Comparison of ENCODE assay signal across 8 mouse cellular contexts in genomic region chr9:57629118-57629874, GRCm38 (mm10). TPM values are rescaled to one million over a fixed set of nuclear protein-coding genes. Genes with fewer than 3 reads are reported as not detected.
DNase-seq lines count a peak whose midpoint lies in the region; ATAC-seq and TF ChIP-seq lines count a peak whose summit lies in the region.

No protein-coding gene starts in this region.

- ATAC-seq in embryonic facial prominence, embryonic 15.5 days (ENCODE audit: insufficient number of reproducible peaks, low FRiP score, low TSS enrichment, low read depth) = peak; percentile 32; the same call in 1 of the 2 replicates
- ATAC-seq in heart, embryonic 13.5 days (ENCODE audit: extremely low read depth, insufficient number of reproducible peaks, low FRiP score, low TSS enrichment) = peak; percentile 35; the same call in 1 of the 2 replicates
- ATAC-seq in kidney, embryonic 16.5 days (ENCODE audit: low FRiP score, low TSS enrichment) = peak; percentile 49
- ATAC-seq in liver, embryonic 14.5 days (ENCODE audit: insufficient read depth) = peak; percentile 53
- no peak; the same call in 1 of the 2 replicates for ATAC-seq in neural tube, embryonic 11.5 days (ENCODE audit: insufficient read depth, low FRiP score, low TSS enrichment)
- ATAC-seq in stomach, postnatal 0 days (ENCODE audit: low FRiP score, low TSS enrichment) = peak; percentile 74

- no peaks in the 10 kb centered on the region for H3K27me3 ChIP-seq in embryonic facial prominence, embryonic 15.5 days
- H3K27me3 ChIP-seq in heart, embryonic 13.5 days (replicated peaks) = no peaks in the 10 kb centered on the region
- no peaks in the 10 kb centered on the region for H3K27me3 ChIP-seq in kidney, embryonic 16.5 days (ENCODE audit: insufficient read depth, low read length)
- H3K27me3 ChIP-seq in liver, embryonic 14.5 days (ENCODE audit: control insufficient read depth, insufficient read depth, low read length) = no peaks in the 10 kb centered on the region
- H3K27me3 ChIP-seq in neural tube, embryonic 11.5 days (ENCODE audit: control insufficient read depth, insufficient read depth, low read length) = no peaks in the 10 kb centered on the region
- no peaks in the 10 kb centered on the region for H3K27me3 ChIP-seq in stomach, postnatal 0 days (ENCODE audit: control insufficient read depth, insufficient read depth, low read length)

- TF ChIP-seq EP300 in liver, embryonic 14.5 days (IDR thresholded peaks at IDR 0.05; ENCODE audit: low read depth) = no peak
- no peak for TF ChIP-seq EP300 in stomach, postnatal 0 days (optimal IDR thresholded peaks at IDR 0.05)

- H3K9ac ChIP-seq in embryonic facial prominence, embryonic 15.5 days = no peak overlapping the region
- no peak overlapping the region for H3K9ac ChIP-seq in heart, embryonic 13.5 days
- H3K9ac ChIP-seq in kidney, embryonic 16.5 days (replicated peaks; ENCODE audit: low read length) = no peak overlapping the region
- H3K9ac ChIP-seq in liver, embryonic 14.5 days (replicated peaks) = no peak overlapping the region
- H3K9ac ChIP-seq in neural tube, embryonic 11.5 days (ENCODE audit: low read length) = no peak overlapping the region
- H3K9ac ChIP-seq in stomach, postnatal 0 days (ENCODE audit: low read length) = no peak overlapping the region

- WGBS in embryonic facial prominence, embryonic 15.5 days = 64% methylated on average over 14 of the region's 14 CpGs
- 63% methylated on average over 14 of the region's 14 CpGs for WGBS in heart, embryonic 13.5 days
- WGBS in kidney, embryonic 16.5 days = 68% methylated on average over 14 of the region's 14 CpGs
- 60% methylated on average over 14 of the region's 14 CpGs for WGBS in liver, embryonic 14.5 days (ENCODE audit: insufficient replicate concordance)
- WGBS in neural tube, embryonic 11.5 days = 73% methylated on average over 13 of the region's 14 CpGs
- 55% methylated on average over 14 of the region's 14 CpGs for WGBS in stomach, postnatal 0 days

- no peak overlapping the region for H3K4me3 ChIP-seq in embryonic facial prominence, embryonic 15.5 days (replicated peaks)
- no peak overlapping the region for H3K4me3 ChIP-seq in heart, embryonic 13.5 days
- no peak overlapping the region for H3K4me3 ChIP-seq in kidney, embryonic 16.5 days (ENCODE audit: low read length)
- H3K4me3 ChIP-seq in liver, embryonic 14.5 days (ENCODE audit: insufficient read depth in 1 of 2, low read depth in 2 of 2, low read length in 2 of 2) = no peak overlapping the region
- no peak overlapping the region for H3K4me3 ChIP-seq in neural tube, embryonic 11.5 days (ENCODE audit: low read depth, low read length)
- no peak overlapping the region for H3K4me3 ChIP-seq in stomach, postnatal 0 days (ENCODE audit: low read depth, low read length)

- peak; percentile 100 for TF ChIP-seq CTCF in liver, embryonic 14.5 days (IDR thresholded peaks at IDR 0.05; ENCODE audit: low read depth)
- TF ChIP-seq CTCF in stomach, postnatal 0 days (IDR thresholded peaks at IDR 0.05; ENCODE audit: low read depth) = peak; percentile 98

- peaks cover 13% of the 10 kb centered on the region for H3K4me1 ChIP-seq in embryonic facial prominence, embryonic 15.5 days
- peaks cover 14% of the 10 kb centered on the region for H3K4me1 ChIP-seq in heart, embryonic 13.5 days
- no peaks in the 10 kb centered on the region for H3K4me1 ChIP-seq in kidney, embryonic 16.5 days (ENCODE audit: insufficient read depth, low read length)
- peaks cover 9% of the 10 kb centered on the region in 2 experiments for H3K4me1 ChIP-seq in liver, embryonic 14.5 days (replicated peaks; ENCODE audit: control insufficient read depth in 2 of 2, insufficient read depth in 2 of 2, low read length in 1 of 2)
- H3K4me1 ChIP-seq in neural tube, embryonic 11.5 days (ENCODE audit: control insufficient read depth, insufficient read depth, low read length) = no peaks in the 10 kb centered on the region
- no peaks in the 10 kb centered on the region for H3K4me1 ChIP-seq in stomach, postnatal 0 days (replicated peaks; ENCODE audit: control insufficient read depth, insufficient read depth)

- H3K36me3 ChIP-seq in embryonic facial prominence, embryonic 15.5 days = peaks cover 80% of the 10 kb centered on the region
- peaks cover 76% of the 10 kb centered on the region for H3K36me3 ChIP-seq in heart, embryonic 13.5 days
- H3K36me3 ChIP-seq in kidney, embryonic 16.5 days (ENCODE audit: insufficient read depth, low read length) = peaks cover 71% of the 10 kb centered on the region
- peaks cover 35% of the 10 kb centered on the region for H3K36me3 ChIP-seq in liver, embryonic 14.5 days (replicated peaks; ENCODE audit: control insufficient read depth, insufficient read depth, low read depth)
- peaks cover 27% of the 10 kb centered on the region for H3K36me3 ChIP-seq in neural tube, embryonic 11.5 days (ENCODE audit: control insufficient read depth, insufficient read depth, low read length)
- H3K36me3 ChIP-seq in stomach, postnatal 0 days (ENCODE audit: control insufficient read depth, insufficient read depth, low read length) = peaks cover 50% of the 10 kb centered on the region

- DNase-seq in B cell, adult 2 months = peak; percentile 90 to 91
- peak; percentile 70 to 74 for DNase-seq in adrenal gland, postnatal 4 days (ENCODE audit: low spot score in 2 of 2)
- DNase-seq in liver, embryonic 14.5 days (ENCODE audit: low read depth in 3 of 3, low spot score in 3 of 3) = no peak
- DNase-seq in neural tube, embryonic 11.5 days (ENCODE audit: low spot score) = peak; percentile 69
- peak; percentile 83 for DNase-seq in stomach, postnatal 0 days (ENCODE audit: low spot score)

- no peak overlapping the region for H3K27ac ChIP-seq in embryonic facial prominence, embryonic 15.5 days (replicated peaks)
- no peak overlapping the region for H3K27ac ChIP-seq in heart, embryonic 13.5 days (replicated peaks)
- no peak overlapping the region for H3K27ac ChIP-seq in kidney, embryonic 16.5 days (ENCODE audit: low read length)
- no peak overlapping the region for H3K27ac ChIP-seq in liver, embryonic 14.5 days
- 0 out of 2 replicates have a peak overlapping the region, but pooled peaks have one; percentile 20 for H3K27ac ChIP-seq in neural tube, embryonic 11.5 days (ENCODE audit: low read depth, low read length)
- peak overlapping the region; percentile 24; the same call in 1 of the 2 replicates for H3K27ac ChIP-seq in stomach, postnatal 0 days (replicated peaks)

- no peaks in the 10 kb centered on the region for H3K9me3 ChIP-seq in embryonic facial prominence, embryonic 15.5 days (replicated peaks)
- no peaks in the 10 kb centered on the region for H3K9me3 ChIP-seq in heart, embryonic 13.5 days
- H3K9me3 ChIP-seq in kidney, embryonic 16.5 days (ENCODE audit: low read length) = no peaks in the 10 kb centered on the region
- no peaks in the 10 kb centered on the region for H3K9me3 ChIP-seq in liver, embryonic 14.5 days (ENCODE audit: control insufficient read depth, low read length)
- no peaks in the 10 kb centered on the region for H3K9me3 ChIP-seq in neural tube, embryonic 11.5 days (ENCODE audit: control insufficient read depth, low read length)
- no peaks in the 10 kb centered on the region for H3K9me3 ChIP-seq in stomach, postnatal 0 days (ENCODE audit: control insufficient read depth, low read length)

- no peak overlapping the region for H3K4me2 ChIP-seq in embryonic facial prominence, embryonic 15.5 days (replicated peaks)
- no peak overlapping the region for H3K4me2 ChIP-seq in heart, embryonic 13.5 days
- H3K4me2 ChIP-seq in kidney, embryonic 16.5 days (replicated peaks; ENCODE audit: low read depth, low read length) = no peak overlapping the region
- no peak overlapping the region for H3K4me2 ChIP-seq in liver, embryonic 14.5 days (ENCODE audit: low read depth)
- no peak overlapping the region for H3K4me2 ChIP-seq in neural tube, embryonic 11.5 days (ENCODE audit: low read depth)
- no peak overlapping the region for H3K4me2 ChIP-seq in stomach, postnatal 0 days (replicated peaks; ENCODE audit: low read depth)

RNA-seq across cellular contexts. Expression of gene Lman1l, which starts 8.7 kb away (rescaled TPM):
- total RNA-seq in adrenal gland, postnatal 4 days (2021) = not detected
- polyA plus RNA-seq in embryonic facial prominence, embryonic 15.5 days (2015; fragmentation: Nextera tagmentation; extraction: Ambion mirVana) = not detected in 2 replicates
- polyA plus RNA-seq in heart, embryonic 13.5 days (2015; fragmentation: Nextera tagmentation; extraction: Ambion mirVana) = not detected in 2 replicates
- polyA plus RNA-seq in kidney, embryonic 16.5 days (2015; fragmentation: Nextera tagmentation; extraction: Ambion mirVana) = not detected in 2 replicates
- not detected in 2 replicates for polyA plus RNA-seq in liver, embryonic 14.5 days (2012; rRNA removed)
- polyA plus RNA-seq in liver, embryonic 14.5 days (2014; fragmentation: Nextera tagmentation; extraction: Ambion mirVana) = not detected in 2 replicates
- polyA plus RNA-seq in neural tube, embryonic 11.5 days (2014; fragmentation: Nextera tagmentation; extraction: Ambion mirVana) = not detected in 2 replicates
- not detected in 2 replicates for polyA plus RNA-seq in stomach, postnatal 0 days (2015; fragmentation: Nextera tagmentation; extraction: Ambion mirVana)

RNA-seq across cellular contexts. Expression of gene Cplx3, which starts 23.2 kb away (rescaled TPM):
- not detected for total RNA-seq in adrenal gland, postnatal 4 days (2021)
- not detected in 2 replicates for polyA plus RNA-seq in embryonic facial prominence, embryonic 15.5 days (2015; fragmentation: Nextera tagmentation; extraction: Ambion mirVana)
- not detected in 2 replicates for polyA plus RNA-seq in heart, embryonic 13.5 days (2015; fragmentation: Nextera tagmentation; extraction: Ambion mirVana)
- not detected in 2 replicates for polyA plus RNA-seq in kidney, embryonic 16.5 days (2015; fragmentation: Nextera tagmentation; extraction: Ambion mirVana)
- not detected in 2 replicates for polyA plus RNA-seq in liver, embryonic 14.5 days (2012; rRNA removed)
- polyA plus RNA-seq in liver, embryonic 14.5 days (2014; fragmentation: Nextera tagmentation; extraction: Ambion mirVana) = not detected in 2 replicates
- polyA plus RNA-seq in neural tube, embryonic 11.5 days (2014; fragmentation: Nextera tagmentation; extraction: Ambion mirVana) = 0.42 TPM in 1 of 2 replicates, not detected in the other
- not detected in 2 replicates for polyA plus RNA-seq in stomach, postnatal 0 days (2015; fragmentation: Nextera tagmentation; extraction: Ambion mirVana)

RNA-seq across cellular contexts. Expression of gene Csk, which starts 24.1 kb away (rescaled TPM):
- total RNA-seq in adrenal gland, postnatal 4 days (2021) = 10 to 100 TPM; 91.3 to 92.4 TPM
- polyA plus RNA-seq in embryonic facial prominence, embryonic 15.5 days (2015; fragmentation: Nextera tagmentation; extraction: Ambion mirVana) = 35.9 and 36.1 TPM in 2 replicates
- polyA plus RNA-seq in heart, embryonic 13.5 days (2015; fragmentation: Nextera tagmentation; extraction: Ambion mirVana) = 16.3 and 17.2 TPM in 2 replicates
- 27.2 and 31.6 TPM in 2 replicates for polyA plus RNA-seq in kidney, embryonic 16.5 days (2015; fragmentation: Nextera tagmentation; extraction: Ambion mirVana)
- polyA plus RNA-seq in liver, embryonic 14.5 days (2012; rRNA removed) = 22.7 and 26.3 TPM in 2 replicates
- 11.1 and 13.8 TPM in 2 replicates for polyA plus RNA-seq in liver, embryonic 14.5 days (2014; fragmentation: Nextera tagmentation; extraction: Ambion mirVana)
- 29.9 and 35.2 TPM in 2 replicates for polyA plus RNA-seq in neural tube, embryonic 11.5 days (2014; fragmentation: Nextera tagmentation; extraction: Ambion mirVana)
- 20.7 and 23.9 TPM in 2 replicates for polyA plus RNA-seq in stomach, postnatal 0 days (2015; fragmentation: Nextera tagmentation; extraction: Ambion mirVana)

RNA-seq across cellular contexts. Expression of gene Ulk3, which starts 40.0 kb away (rescaled TPM):
- total RNA-seq in adrenal gland, postnatal 4 days (2021) = 10 to 100 TPM; 23.4 to 29.2 TPM
- 22.7 and 28.5 TPM in 2 replicates for polyA plus RNA-seq in embryonic facial prominence, embryonic 15.5 days (2015; fragmentation: Nextera tagmentation; extraction: Ambion mirVana)
- 14.6 and 17.1 TPM in 2 replicates for polyA plus RNA-seq in heart, embryonic 13.5 days (2015; fragmentation: Nextera tagmentation; extraction: Ambion mirVana)
- polyA plus RNA-seq in kidney, embryonic 16.5 days (2015; fragmentation: Nextera tagmentation; extraction: Ambion mirVana) = 18.3 and 22.7 TPM in 2 replicates
- 4.5 and 5.1 TPM in 2 replicates for polyA plus RNA-seq in liver, embryonic 14.5 days (2012; rRNA removed)
- 2.0 and 2.3 TPM in 2 replicates for polyA plus RNA-seq in liver, embryonic 14.5 days (2014; fragmentation: Nextera tagmentation; extraction: Ambion mirVana)
- polyA plus RNA-seq in neural tube, embryonic 11.5 days (2014; fragmentation: Nextera tagmentation; extraction: Ambion mirVana) = 7.3 and 10.9 TPM in 2 replicates
- polyA plus RNA-seq in stomach, postnatal 0 days (2015; fragmentation: Nextera tagmentation; extraction: Ambion mirVana) = 8.4 and 8.6 TPM in 2 replicates

RNA-seq across cellular contexts. Expression of gene Cyp1a2, which starts 54.2 kb away (rescaled TPM):
- 1 to 10 TPM in 1 of 2 experiments, not detected in 1; 8.7 TPM for total RNA-seq in adrenal gland, postnatal 4 days (2021)
- not detected in 2 replicates for polyA plus RNA-seq in embryonic facial prominence, embryonic 15.5 days (2015; fragmentation: Nextera tagmentation; extraction: Ambion mirVana)
- polyA plus RNA-seq in heart, embryonic 13.5 days (2015; fragmentation: Nextera tagmentation; extraction: Ambion mirVana) = not detected in 2 replicates
- polyA plus RNA-seq in kidney, embryonic 16.5 days (2015; fragmentation: Nextera tagmentation; extraction: Ambion mirVana) = not detected in 2 replicates
- 0.06 and 0.11 TPM in 2 replicates for polyA plus RNA-seq in liver, embryonic 14.5 days (2012; rRNA removed)
- 0.11 and 0.18 TPM in 2 replicates for polyA plus RNA-seq in liver, embryonic 14.5 days (2014; fragmentation: Nextera tagmentation; extraction: Ambion mirVana)
- polyA plus RNA-seq in neural tube, embryonic 11.5 days (2014; fragmentation: Nextera tagmentation; extraction: Ambion mirVana) = not detected in 2 replicates
- polyA plus RNA-seq in stomach, postnatal 0 days (2015; fragmentation: Nextera tagmentation; extraction: Ambion mirVana) = not detected in 2 replicates

Comparison
In these comparisons a context has a peak if more than half of its experiments do, and no peak if none do; other contexts are left out.
1. DNase-seq: peak in B cell, adult 2 months (2 of 2), adrenal gland, postnatal 4 days (2 of 2), neural tube, embryonic 11.5 days (single experiment) and stomach, postnatal 0 days (single experiment); none in liver, embryonic 14.5 days (0 of 3).
2. H3K27ac ChIP-seq: peak in neural tube, embryonic 11.5 days (single experiment) and stomach, postnatal 0 days (single experiment); none in embryonic facial prominence, embryonic 15.5 days (single experiment), heart, embryonic 13.5 days (single experiment), kidney, embryonic 16.5 days (single experiment) and liver, embryonic 14.5 days (single experiment).